Mouse (Mus musculus) thymus, adult 2 months (tissue): ENCODE results near the gene Entr1. TPM values are rescaled to one million over a fixed set of nuclear protein-coding genes. Genes with fewer than 3 reads are reported as not detected.
"Not testable (repeated sequence)": the region's sequence is repeated elsewhere in the genome, so short reads cannot be mapped to it uniquely, and the experiment has no call there.

Source experiments
- DNase-seq: peaks from one replicate; pipeline ENCODE4 v3.0.0; 2021
- H3K27ac ChIP-seq: fragments of 200-500 bp; 2 replicates; pipeline ENCODE4 v1.5.1; 2012; ENCODE audit warnings: low read length, control low read depth; ENCODE audit not compliant: control insufficient read depth, insufficient read depth
- H3K27me3 ChIP-seq: fragments of 200-500 bp; 2 replicates; pipeline ENCODE4 v1.6.1; 2012; ENCODE audit warnings: mild to moderate bottlenecking, low read length, moderate library complexity, mixed read lengths; ENCODE audit not compliant: control insufficient read depth, insufficient read depth
- H3K36me3 ChIP-seq: fragments of 200-500 bp; 2 replicates; pipeline ENCODE4 v1.6.1; 2012; ENCODE audit warnings: mild to moderate bottlenecking, low read length, moderate library complexity; ENCODE audit not compliant: control insufficient read depth, insufficient read depth
- H3K4me1 ChIP-seq: fragments of 200-500 bp; replicated peaks from 2 replicates; pipeline ENCODE4 v1.6.1; 2012; ENCODE audit warnings: low read length; ENCODE audit not compliant: control insufficient read depth, insufficient read depth
- H3K4me3 ChIP-seq: fragments of 200-500 bp; 2 replicates; pipeline ENCODE4 v1.5.1; 2012; ENCODE audit warnings: mild to moderate bottlenecking, low read length, control low read depth, moderate library complexity; ENCODE audit not compliant: control insufficient read depth, insufficient read depth
- CTCF ChIP-seq: fragments of 200-500 bp; IDR thresholded peaks from 2 replicates; pipeline ENCODE4 v1.5.1; 2012; ENCODE audit warnings: mild to moderate bottlenecking, control low read depth, low read length, moderate library complexity, borderline replicate concordance; ENCODE audit not compliant: control insufficient read depth, poor library complexity, insufficient read depth; ENCODE audit errors: extremely low read depth
- POLR2A ChIP-seq: fragments of 200-500 bp; IDR thresholded peaks from 2 replicates; pipeline ENCODE4 v1.6.1; 2012; ENCODE audit warnings: mild to moderate bottlenecking, low read length, control low read depth, moderate library complexity; ENCODE audit not compliant: control insufficient read depth, poor library complexity, insufficient read depth; ENCODE audit errors: extremely low read depth
- WGBS: fragments of 180-500 bp; shearing (Covaris S2); methylation state at CpG from one replicate; pipeline ENCODE4 v1.1.7; 2018; 5-methylcytosine and 5-hydroxymethylcytosine counted together
- polyA plus RNA-seq: library from polyadenylated mRNA; depleted of rRNA; stranded (reverse); fragments of >200 nt; gene quantifications from 2 replicates; pipeline ENCODE4 v1.2.3, GENCODE M21; 2012

Gene Entr1
- polyA plus RNA-seq, 1 experiment, result 216 TPM

- 93% methylated on average over 8 of the region's 8 CpGs for WGBS
- DNase-seq, result no peak
- Histone ChIP-seq H3K4me1 (no peaks in the 10 kb centered on the region), H3K27ac (no peak overlapping the region), H3K27me3 (no peaks in the 10 kb centered on the region), H3K36me3 (peaks cover 62% of the 10 kb centered on the region), H3K4me3 (no peak overlapping the region)
- TF ChIP-seq CTCF (no peak), POLR2A (no peak)
These were observed 9.9 kb upstream of the Entr1 start for GRCm38 (mm10) chr2:26398978-26399377.

- Histone ChIP-seq H3K4me3 (no peak overlapping the region), H3K27ac (no peak overlapping the region), H3K4me1 (peaks cover 16% of the 10 kb centered on the region), H3K27me3 (no peaks in the 10 kb centered on the region), H3K36me3 (peaks cover 57% of the 10 kb centered on the region)
- 97% methylated on average over 6 of the region's 6 CpGs for WGBS
- no peak for DNase-seq
- TF ChIP-seq CTCF (no peak), POLR2A (no peak)
These were observed 2.5 kb upstream of the Entr1 start for GRCm38 (mm10) chr2:26391617-26392016.

DNA sequence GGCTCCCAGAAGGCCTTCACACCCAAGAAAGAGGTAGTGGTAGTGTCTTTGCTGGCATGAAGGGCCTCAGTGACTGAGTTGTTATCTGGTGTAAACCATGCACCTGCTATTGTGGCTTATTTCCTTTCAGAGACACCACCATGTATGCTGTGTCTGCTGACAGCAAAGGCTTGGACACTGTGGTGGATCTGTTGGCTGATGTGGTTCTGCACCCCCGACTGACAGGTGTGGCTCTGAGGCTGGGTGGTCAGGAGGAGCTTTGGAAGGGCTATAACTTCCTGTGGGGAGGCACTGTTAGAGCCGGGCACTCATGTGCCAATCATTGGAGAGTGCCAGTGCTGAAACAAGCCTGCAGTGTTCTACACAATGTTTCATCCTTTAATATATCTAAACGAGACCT lies 1.8 kb upstream of the Entr1 start:
- no peak overlapping the region for H3K4me3 ChIP-seq
- H3K36me3 ChIP-seq, result peaks cover 57% of the 10 kb centered on the region
- no peak overlapping the region for H3K27ac ChIP-seq
- TF ChIP-seq CTCF (no peak), POLR2A (no peak)
- DNase-seq, result no peak
- 49% methylated on average over 3 of the region's 3 CpGs for WGBS
- peaks cover 16% of the 10 kb centered on the region for H3K4me1 ChIP-seq
- no peaks in the 10 kb centered on the region for H3K27me3 ChIP-seq

GRCm38 (mm10) chr2:26388682-26389153 lies 398 bp downstream of the Entr1 start:
- TF ChIP-seq POLR2A (no peak), CTCF (no peak)
- Histone ChIP-seq H3K4me1 (peaks cover 16% of the 10 kb centered on the region), H3K27ac (no peak overlapping the region), H3K27me3 (no peaks in the 10 kb centered on the region), H3K36me3 (peaks cover 56% of the 10 kb centered on the region), H3K4me3 (peak overlapping the region; percentile 86)
- DNase-seq, result no peak
- under 1% methylated on average over 45 of the region's 45 CpGs for WGBS

GRCm38 (mm10) chr2:26387713-26388112 lies 1.4 kb downstream of the Entr1 start:
- Histone ChIP-seq H3K4me1 (peaks cover 16% of the 10 kb centered on the region), H3K27me3 (no peaks in the 10 kb centered on the region), H3K4me3 (no peak overlapping the region), H3K27ac (no peak overlapping the region), H3K36me3 (peaks cover 50% of the 10 kb centered on the region)
- no peak for DNase-seq
- WGBS, result 60% methylated on average over 3 of the region's 3 CpGs
- TF ChIP-seq POLR2A, result no peak
- no peak for TF ChIP-seq CTCF

DNA sequence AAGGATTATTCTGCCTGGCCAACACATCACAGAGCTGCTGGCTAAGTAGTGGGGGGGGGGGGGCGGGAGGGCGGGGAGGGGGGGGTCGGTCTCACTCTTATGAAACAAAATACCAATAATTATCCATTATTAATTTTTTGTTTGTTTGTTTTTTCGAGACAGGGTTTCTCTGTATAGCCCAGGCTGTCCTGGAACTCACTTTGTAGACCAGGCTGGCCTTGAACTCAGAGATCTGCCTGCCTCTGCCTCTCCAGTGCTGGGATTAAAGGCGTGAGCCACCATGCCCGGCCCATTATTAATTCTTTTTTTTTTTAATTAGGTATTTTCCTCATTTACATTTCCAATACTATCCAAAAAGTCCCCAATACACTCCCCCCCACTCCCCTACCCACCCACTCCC lies 8.2 kb downstream of the Entr1 start:
- 34% methylated on average over 6 of the region's 6 CpGs for WGBS

DNA sequence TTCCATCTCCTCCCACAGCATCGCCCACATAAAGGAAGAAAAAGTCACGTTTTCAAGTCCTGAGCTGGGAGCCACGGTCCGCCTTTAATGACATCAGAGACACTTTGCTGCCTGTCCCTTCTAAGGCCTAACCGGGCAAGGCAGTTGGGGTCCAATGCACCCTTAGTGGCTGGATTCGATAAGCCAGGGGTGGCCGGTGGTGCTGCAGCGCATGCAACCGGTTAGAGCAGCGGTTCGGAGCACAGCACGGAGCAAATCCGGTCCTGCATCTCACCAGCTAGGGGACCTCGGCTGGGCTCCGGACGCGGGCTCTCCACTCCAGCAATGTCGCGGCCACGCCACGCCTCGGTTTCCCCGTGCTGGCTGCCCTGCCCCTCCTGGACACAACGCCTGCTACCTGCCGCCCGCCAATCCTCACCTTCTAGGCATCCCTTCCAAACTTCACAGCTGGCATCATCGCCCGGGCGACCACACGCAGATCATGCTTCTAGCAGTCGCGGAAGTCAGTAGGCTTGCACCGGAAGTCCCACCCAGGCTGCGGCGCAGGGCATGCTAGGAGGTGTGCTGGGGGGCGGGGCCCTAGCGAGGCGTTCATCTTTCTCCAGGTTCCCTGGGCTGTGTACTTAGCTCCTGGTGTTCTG lies 8.9 kb downstream of the Entr1 start, which contains the start of gene Snapc4:
TSS of gene Snapc4 (minus strand) at position 523 of the 641 bp plus-strand sequence.
- peaks cover 4% of the 10 kb centered on the region for H3K4me1 ChIP-seq
- no peak within 1 kb of the TSS for H3K27ac ChIP-seq
- peaks cover 26% of the 10 kb centered on the region for H3K36me3 ChIP-seq
- peak; percentile 87 for DNase-seq
- TF ChIP-seq CTCF (no peak; the same call in 1 of the 2 replicates), POLR2A (no peak)
- H3K27me3 ChIP-seq, result no peaks in the 10 kb centered on the region
- peak within 1 kb of the TSS; percentile 60 for H3K4me3 ChIP-seq
- WGBS, result under 1% methylated on average over 38 of the region's 38 CpGs

More for the DNA sequence above, 8.2 kb downstream of the Entr1 start:
- H3K4me3 ChIP-seq, result peak overlapping the region; percentile 60
- H3K27ac ChIP-seq, H3K27me3 ChIP-seq, DNase-seq, H3K4me1 ChIP-seq: not testable (repeated sequence)
- H3K36me3 ChIP-seq, result peaks cover 32% of the 10 kb centered on the region
